ENCODE assay signal across 11 mouse cellular contexts in genomic region chr3:34653235-34653976, GRCm38 (mm10). TPM values are rescaled to one million over a fixed set of nuclear protein-coding genes. Genes with fewer than 3 reads are reported as not detected.
DNase-seq lines count a peak whose midpoint lies in the region; ATAC-seq and TF ChIP-seq lines count a peak whose summit lies in the region.
"Had no signal": no experiment of that assay in that cellular context is flagged by ENCODE, and none has a peak within 500 bp of the region (broad histone marks: within the 10 kb centered on the region; RNA-seq: fewer than 3 reads in every experiment).

No protein-coding gene starts in this region.

- peak overlapping the region; percentile 38 for H3K4me3 ChIP-seq in cortical plate, adult 2 months (ENCODE audit: insufficient read depth, low read length)
- H3K4me3 ChIP-seq in hindbrain, embryonic 10.5 days: peak overlapping the region; percentile 68
- peak overlapping the region; percentile 84 for H3K4me3 ChIP-seq in neural tube, embryonic 11.5 days (ENCODE audit: low read depth, low read length)
- H3K4me3 ChIP-seq in kidney, embryonic 14.5 days (ENCODE audit: low read length): no peak overlapping the region
- H3K4me3 ChIP-seq: liver, embryonic 15.5 days had no signal

- no peak for ATAC-seq in neural tube, embryonic 11.5 days (ENCODE audit: insufficient read depth, low FRiP score, low TSS enrichment)
- no peak for ATAC-seq in kidney, embryonic 14.5 days (ENCODE audit: low FRiP score, low TSS enrichment)

- peak overlapping the region; percentile 73 for H3K27ac ChIP-seq in cortical plate, adult 2 months (ENCODE audit: insufficient read depth, low read length)
- H3K27ac ChIP-seq in hindbrain, embryonic 10.5 days: peak overlapping the region; percentile 93
- peak overlapping the region; percentile 85 for H3K27ac ChIP-seq in neural tube, embryonic 11.5 days (ENCODE audit: low read depth, low read length)
- no peak overlapping the region for H3K27ac ChIP-seq in kidney, embryonic 14.5 days (ENCODE audit: low read depth, low read length)
- H3K27ac ChIP-seq: liver, embryonic 15.5 days had no signal

- under 1% methylated on average over 26 of the region's 26 CpGs for WGBS in hindbrain, embryonic 10.5 days
- under 1% methylated on average over 26 of the region's 26 CpGs for WGBS in neural tube, embryonic 11.5 days
- WGBS in kidney, embryonic 14.5 days: under 1% methylated on average over 26 of the region's 26 CpGs

- TF ChIP-seq CTCF in cortical plate, adult 2 months (IDR thresholded peaks at IDR 0.05; ENCODE audit: extremely low read depth, insufficient read depth, low read length): no peak

- H3K9me3 ChIP-seq in hindbrain, embryonic 10.5 days: no peaks in the 10 kb centered on the region
- no peaks in the 10 kb centered on the region for H3K9me3 ChIP-seq in neural tube, embryonic 11.5 days (ENCODE audit: control insufficient read depth, low read length)
- H3K9me3 ChIP-seq in kidney, embryonic 14.5 days (ENCODE audit: control insufficient read depth, low read length): no peaks in the 10 kb centered on the region
- H3K9me3 ChIP-seq: liver, embryonic 15.5 days had no signal

- H3K9ac ChIP-seq in neural tube, embryonic 11.5 days (ENCODE audit: low read length): peak overlapping the region; percentile 86
- no peak overlapping the region for H3K9ac ChIP-seq in kidney, embryonic 14.5 days (ENCODE audit: low read depth, low read length)
- H3K9ac ChIP-seq: liver, embryonic 15.5 days had no signal

- TF ChIP-seq POLR2A in cortical plate, adult 2 months (IDR thresholded peaks at IDR 0.05; ENCODE audit: extremely low read depth, insufficient read depth, low read length): no peak

- H3K4me1 ChIP-seq in cortical plate, adult 2 months (ENCODE audit: control insufficient read depth, insufficient read depth, low read length): no peaks in the 10 kb centered on the region
- peaks cover 52% of the 10 kb centered on the region for H3K4me1 ChIP-seq in hindbrain, embryonic 10.5 days (replicated peaks)
- H3K4me1 ChIP-seq in neural tube, embryonic 11.5 days (ENCODE audit: control insufficient read depth, insufficient read depth, low read length): peaks cover 13% of the 10 kb centered on the region
- peaks cover 13% of the 10 kb centered on the region; the same call in 1 of the 2 replicates for H3K4me1 ChIP-seq in kidney, embryonic 14.5 days (ENCODE audit: control insufficient read depth, insufficient read depth, low read length)

- peaks cover 25% of the 10 kb centered on the region for H3K36me3 ChIP-seq in hindbrain, embryonic 10.5 days
- H3K36me3 ChIP-seq in neural tube, embryonic 11.5 days (ENCODE audit: control insufficient read depth, insufficient read depth, low read length): no peaks in the 10 kb centered on the region
- no peaks in the 10 kb centered on the region for H3K36me3 ChIP-seq in kidney, embryonic 14.5 days (ENCODE audit: control insufficient read depth, insufficient read depth, low read length)
- H3K36me3 ChIP-seq: liver, embryonic 15.5 days had no signal

- H3K4me2 ChIP-seq in neural tube, embryonic 11.5 days (ENCODE audit: low read depth): peak overlapping the region; percentile 63
- no peak overlapping the region for H3K4me2 ChIP-seq in kidney, embryonic 14.5 days (replicated peaks; ENCODE audit: low read depth, low read length)
- H3K4me2 ChIP-seq: liver, embryonic 15.5 days had no signal

- intact Hi-C loops in gastrocnemius, postnatal 36 days (cut with DNase I): no loop called here

- peaks cover 44% of the 10 kb centered on the region for H3K27me3 ChIP-seq in hindbrain, embryonic 10.5 days (ENCODE audit: insufficient read depth, poor library complexity, severe bottlenecking)
- peaks cover 31% of the 10 kb centered on the region for H3K27me3 ChIP-seq in neural tube, embryonic 11.5 days (ENCODE audit: control insufficient read depth, insufficient read depth, low read length)
- H3K27me3 ChIP-seq in kidney, embryonic 14.5 days (ENCODE audit: control insufficient read depth, insufficient read depth, low read length): peaks cover 89% of the 10 kb centered on the region

- peak; percentile 61 for DNase-seq in heart, adult 11 months
- DNase-seq in heart, adult 8-10 months (ENCODE audit: low spot score): no peak
- DNase-seq in hindbrain, embryonic 10.5 days (ENCODE audit: low spot score): peak; percentile 51
- DNase-seq in neural tube, embryonic 11.5 days (ENCODE audit: low spot score): peak; percentile 57
- no peak for DNase-seq in right cerebral cortex, postnatal 25 days
- DNase-seq in gastrocnemius, postnatal 36 days: no peak
- DNase-seq: cerebellum, adult 9-10 months; heart, postnatal 14 days had no signal

RNA-seq across cellular contexts. Expression of gene Sox2, which starts 3.2 kb away (rescaled TPM):
- total RNA-seq in heart, adult 8-10 months (2022): under 1 TPM in 1 of 4 experiments, not detected in 3; 0.20 TPM
- polyA plus RNA-seq in cortical plate, adult 2 months (2012; rRNA removed): 27.0 and 30.5 TPM in 2 replicates
- 23.4 and 24.2 TPM in 2 replicates for polyA plus RNA-seq in hindbrain, embryonic 10.5 days (2016; fragmentation: Nextera tagmentation; extraction: Ambion mirVana)
- polyA plus RNA-seq in neural tube, embryonic 11.5 days (2014; fragmentation: Nextera tagmentation; extraction: Ambion mirVana): 32.5 and 36.8 TPM in 2 replicates
- not detected in 2 replicates for polyA plus RNA-seq in kidney, embryonic 14.5 days (2014; fragmentation: Nextera tagmentation; extraction: Ambion mirVana)
- not detected for total RNA-seq in gastrocnemius, postnatal 36 days (2021)
- polyA plus RNA-seq: liver, embryonic 15.5 days had no signal

Comparison
In these comparisons a context has a peak if more than half of its experiments do, and no peak if none do; other contexts are left out.
1. DNase-seq: peak in heart, adult 11 months (single experiment), hindbrain, embryonic 10.5 days (single experiment) and neural tube, embryonic 11.5 days (single experiment); none in heart, adult 8-10 months (single experiment), right cerebral cortex, postnatal 25 days (single experiment) and gastrocnemius, postnatal 36 days (0 of 2).
2. RNA of gene Sox2, which starts 3.2 kb away (polyA plus RNA-seq): 32.5 to 36.8 TPM in neural tube, embryonic 11.5 days, 27.0 to 30.5 TPM in cortical plate, adult 2 months and 23.4 to 24.2 TPM in hindbrain, embryonic 10.5 days; not detected in kidney, embryonic 14.5 days; every median in the first group is over 10 times any median in the second.